Mouse (Mus musculus): ENCODE data around the gene Gm8050.
"Not testable (repeated sequence)": the region's sequence is repeated elsewhere in the genome, so short reads cannot be mapped to it uniquely, and the experiment has no call there.

Gm8050 gene

GRCm38 (mm10) chr14:6720151-6720550 is at the start of gene Gm8050:
Gene Gm8050 (minus strand): TSS chr14:6720251.
- DNase-seq, result not testable (repeated sequence)

GRCm38 (mm10) chr14:6757231-6757536 is 37.1 kb upstream of the Gm8050 start:
- peak; percentile 1 to 5 for DNase-seq

- DNase-seq, result peak; percentile 6 to 8
These were observed 36.6 kb upstream of the Gm8050 start for GRCm38 (mm10) chr14:6756384-6757230.

- DNase-seq, result not testable (repeated sequence)
These were observed 22.2 kb upstream of the Gm8050 start, which contains the start of gene Gm3636 for GRCm38 (mm10) chr14:6742232-6742631. Gene Gm3636 (minus strand): TSS chr14:6742332.

DNA sequence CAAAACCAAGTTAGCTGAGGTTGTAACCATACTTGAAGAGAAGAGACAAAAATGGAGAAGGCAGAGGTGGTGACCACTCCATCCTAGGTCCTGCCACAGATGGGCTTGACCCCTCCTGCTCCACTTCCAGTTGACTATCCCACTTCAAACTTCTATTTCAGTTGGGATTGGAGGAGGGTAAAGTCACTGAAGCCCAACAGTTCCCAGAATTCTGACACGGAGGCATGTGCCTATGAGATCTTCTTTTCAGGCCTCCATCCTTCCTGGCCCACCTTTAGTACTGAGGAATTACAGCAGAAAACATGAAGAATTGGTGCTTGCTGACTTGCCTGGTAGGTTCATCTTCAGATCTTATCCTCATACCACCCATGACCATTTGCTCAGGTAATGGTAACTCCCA is 36.0 kb downstream of the Gm8050 start, which contains the start of gene Gm10251:
Gm10251 (minus strand) TSS at position 101 of the 400 bp plus-strand sequence.
- not testable (repeated sequence) for DNase-seq
